Mouse (Mus musculus): ENCODE measurements around the gene Cib2. TPM values are rescaled to one million over a fixed set of nuclear protein-coding genes. Genes with fewer than 3 reads are reported as not detected.

The Cib2 gene
- total and polyA plus RNA-seq, 3 experiments: 7.3 to 9.0 TPM; not detected in 1

- no peaks in the 10 kb centered on the region for H3K4me1 ChIP-seq (ENCODE audit: control insufficient read depth in 1 of 2, insufficient read depth in 2 of 2, low read length in 2 of 2)
These were observed 27.1 kb downstream of the Cib2 start for GRCm38 (mm10) chr9:54532926-54533325.

GRCm38 (mm10) chr9:54531421-54531820 is 28.6 kb downstream of the Cib2 start:
- Histone ChIP-seq H3K4me1 (ENCODE audit: control insufficient read depth in 1 of 2, insufficient read depth in 2 of 2, low read length in 2 of 2) (no peaks in the 10 kb centered on the region), H3K27me3 (ENCODE audit: control insufficient read depth in 1 of 2, insufficient read depth in 2 of 2, low read length in 2 of 2) (peaks cover 2 to 8% of the 10 kb centered on the region in 2 experiments), H3K4me3 (ENCODE audit: control insufficient read depth in 1 of 2, insufficient read depth in 1 of 2, low read depth in 2 of 2, low read length in 2 of 2) (no peak overlapping the region), H3K36me3 (ENCODE audit: control insufficient read depth in 1 of 2, insufficient read depth in 2 of 2, low read length in 2 of 2) (no peaks in the 10 kb centered on the region), H3K9me3 (replicated peaks; ENCODE audit: insufficient read depth, low read length) (no peaks in the 10 kb centered on the region), H3K27ac (ENCODE audit: control insufficient read depth, low read depth, low read length) (no peak overlapping the region), H3K9ac (ENCODE audit: control insufficient read depth, low read depth, low read length, poor library complexity, severe bottlenecking) (no peak overlapping the region), H3K79me2 (ENCODE audit: control insufficient read depth, insufficient read depth, low read length, poor library complexity) (no peaks in the 10 kb centered on the region)
- no peak for TF ChIP-seq POLR2AphosphoS5 (IDR thresholded peaks at IDR 0.05; ENCODE audit: borderline replicate concordance, low read depth, low read length)
- TF ChIP-seq EP300 (IDR thresholded peaks at IDR 0.05; ENCODE audit: low read depth in 1 of 2, low read length in 2 of 2): no peak
- TF ChIP-seq CTCF (IDR thresholded peaks at IDR 0.05 in 2 of 3, conservative IDR thresholded peaks at IDR 0.05 in 1 of 3; ENCODE audit: control insufficient read depth in 1 of 3, insufficient read depth in 1 of 3, low read depth in 2 of 3, low read length in 3 of 3, poor library complexity in 1 of 3, severe bottlenecking in 1 of 3): no peak
- no peak for TF ChIP-seq JUND (IDR thresholded peaks at IDR 0.05; ENCODE audit: low read depth, low read length)
- no peak for TF ChIP-seq CHD2 (IDR thresholded peaks at IDR 0.05; ENCODE audit: low read length)
- no peak for TF ChIP-seq USF2 (IDR thresholded peaks at IDR 0.05; ENCODE audit: borderline replicate concordance in 1 of 2, insufficient read depth in 1 of 2, low read depth in 1 of 2, low read length in 2 of 2)
- no peak for TF ChIP-seq TCF12 (IDR thresholded peaks at IDR 0.05; ENCODE audit: low read depth, low read length)
- no peak for DNase-seq (ENCODE audit: low read depth, low spot score)

More at GRCm38 (mm10) chr9:54532926-54533325, 27.1 kb downstream of the Cib2 start:
- Histone ChIP-seq H3K36me3 (ENCODE audit: control insufficient read depth in 1 of 2, insufficient read depth in 2 of 2, low read length in 2 of 2) (no peaks in the 10 kb centered on the region), H3K4me3 (ENCODE audit: control insufficient read depth in 1 of 2, insufficient read depth in 1 of 2, low read depth in 2 of 2, low read length in 2 of 2) (no peak overlapping the region), H3K9me3 (replicated peaks; ENCODE audit: insufficient read depth, low read length) (no peaks in the 10 kb centered on the region), H3K27me3 (ENCODE audit: control insufficient read depth in 1 of 2, insufficient read depth in 2 of 2, low read length in 2 of 2) (peaks cover 2 to 7% of the 10 kb centered on the region in 2 experiments), H3K79me2 (ENCODE audit: control insufficient read depth, insufficient read depth, low read length, poor library complexity) (no peaks in the 10 kb centered on the region), H3K27ac (ENCODE audit: control insufficient read depth, low read depth, low read length) (no peak overlapping the region), H3K9ac (ENCODE audit: control insufficient read depth, low read depth, low read length, poor library complexity, severe bottlenecking) (no peak overlapping the region)
- no peak for DNase-seq (ENCODE audit: low read depth, low spot score)
- no peak for TF ChIP-seq MAFK (IDR thresholded peaks at IDR 0.05; ENCODE audit: borderline replicate concordance, low read depth, low read length)
- TF ChIP-seq MAZ (IDR thresholded peaks at IDR 0.05; ENCODE audit: low read depth, low read length): no peak
- TF ChIP-seq ZNF384 (IDR thresholded peaks at IDR 0.05; ENCODE audit: low read depth, low read length): no peak
- TF ChIP-seq SIN3A (IDR thresholded peaks at IDR 0.05; ENCODE audit: low read length): no peak
- no peak for TF ChIP-seq MEF2A (IDR thresholded peaks at IDR 0.05; ENCODE audit: extremely low read depth, insufficient replicate concordance, low read depth, low read length, poor library complexity, severe bottlenecking)
- TF ChIP-seq USF2 (IDR thresholded peaks at IDR 0.05; ENCODE audit: borderline replicate concordance in 1 of 2, insufficient read depth in 1 of 2, low read depth in 1 of 2, low read length in 2 of 2): no peak
- no peak for TF ChIP-seq ZKSCAN1 (IDR thresholded peaks at IDR 0.05; ENCODE audit: low read depth, low read length)
- TF ChIP-seq CHD1 (IDR thresholded peaks at IDR 0.05; ENCODE audit: low read depth, low read length): no peak
- no peak for TF ChIP-seq CTCF (IDR thresholded peaks at IDR 0.05 in 2 of 3, conservative IDR thresholded peaks at IDR 0.05 in 1 of 3; ENCODE audit: control insufficient read depth in 1 of 3, insufficient read depth in 1 of 3, low read depth in 2 of 3, low read length in 3 of 3, poor library complexity in 1 of 3, severe bottlenecking in 1 of 3)
- no peak for TF ChIP-seq USF1 (IDR thresholded peaks at IDR 0.05; ENCODE audit: low read depth, low read length)
- TF ChIP-seq BHLHE40 (IDR thresholded peaks at IDR 0.05; ENCODE audit: borderline replicate concordance, low read depth, low read length): no peak
- TF ChIP-seq TAL1 (IDR thresholded peaks at IDR 0.05; ENCODE audit: low read length): no peak
- TF ChIP-seq POLR2AphosphoS2 (IDR thresholded peaks at IDR 0.05; ENCODE audit: low read length): no peak
- TF ChIP-seq ETS1 (IDR thresholded peaks at IDR 0.05; ENCODE audit: low read depth, low read length): no peak
- TF ChIP-seq TBP (IDR thresholded peaks at IDR 0.05; ENCODE audit: low read depth, low read length): no peak
- TF ChIP-seq MAX (IDR thresholded peaks at IDR 0.05; ENCODE audit: low read length): no peak

All from MEL (cell line).